Mouse (Mus musculus) lung, embryonic 15.5 days (tissue): Measurements from ENCODE around the gene Pabpc1l. TPM values are rescaled to one million over a fixed set of nuclear protein-coding genes. Genes with fewer than 3 reads are reported as not detected.

ENCODE experiments used
- ATAC-seq: fragments of 200-750 bp; cut with Nextera tagmentation; 2 replicates; pipeline ENCODE4 v1.8.0; 2017; ENCODE audit warnings: moderate number of reproducible peaks, borderline replicate concordance; ENCODE audit not compliant: low FRiP score, low TSS enrichment; ENCODE audit errors: extremely low read depth
- H3K27ac ChIP-seq: fragments of 300-500 bp; sonication (generic); 2 replicates; pipeline ENCODE4 v1.5.1; 2015; ENCODE audit warnings: moderate library complexity, mild to moderate bottlenecking, inconsistent platforms
- H3K27me3 ChIP-seq: fragments of 300-500 bp; sonication (generic); 2 replicates; pipeline ENCODE4 v1.6.1; 2015; ENCODE audit warnings: inconsistent platforms
- H3K36me3 ChIP-seq: fragments of 300-500 bp; sonication (generic); 2 replicates; pipeline ENCODE4 v1.6.1; 2015; ENCODE audit warnings: inconsistent platforms
- H3K4me1 ChIP-seq: fragments of 300-500 bp; sonication (generic); 2 replicates; pipeline ENCODE4 v1.6.1; 2015; ENCODE audit warnings: inconsistent platforms
- H3K4me2 ChIP-seq: fragments of 300-500 bp; sonication (generic); 2 replicates; pipeline ENCODE4 v1.6.1; 2015; ENCODE audit warnings: inconsistent platforms, mild to moderate bottlenecking, moderate library complexity
- H3K4me3 ChIP-seq: fragments of 300-500 bp; sonication (generic); 2 replicates; pipeline ENCODE4 v1.5.1; 2015; ENCODE audit warnings: mild to moderate bottlenecking, inconsistent platforms
- H3K9ac ChIP-seq: fragments of 300-500 bp; sonication (generic); 2 replicates; pipeline ENCODE4 v1.6.1; 2015; ENCODE audit warnings: inconsistent platforms
- H3K9me3 ChIP-seq: fragments of 300-500 bp; sonication (generic); 2 replicates; pipeline ENCODE4 v1.6.1; 2016; ENCODE audit warnings: inconsistent platforms
- WGBS: fragments of 180-500 bp; shearing (Covaris S2); methylation state at CpG from one replicate; pipeline ENCODE4 v1.1.7; 2015; 5-methylcytosine and 5-hydroxymethylcytosine counted together
- polyA plus RNA-seq: library from polyadenylated mRNA; unstranded; fragments of >200 nt; fragmentation: Nextera tagmentation; extraction: Ambion mirVana; gene quantifications from 2 replicates; pipeline ENCODE4 v1.2.1, GENCODE M21; 2015

Gene Pabpc1l
- polyA plus RNA-seq, 1 experiment from 2014 or later, result 1.2 TPM

DNA sequence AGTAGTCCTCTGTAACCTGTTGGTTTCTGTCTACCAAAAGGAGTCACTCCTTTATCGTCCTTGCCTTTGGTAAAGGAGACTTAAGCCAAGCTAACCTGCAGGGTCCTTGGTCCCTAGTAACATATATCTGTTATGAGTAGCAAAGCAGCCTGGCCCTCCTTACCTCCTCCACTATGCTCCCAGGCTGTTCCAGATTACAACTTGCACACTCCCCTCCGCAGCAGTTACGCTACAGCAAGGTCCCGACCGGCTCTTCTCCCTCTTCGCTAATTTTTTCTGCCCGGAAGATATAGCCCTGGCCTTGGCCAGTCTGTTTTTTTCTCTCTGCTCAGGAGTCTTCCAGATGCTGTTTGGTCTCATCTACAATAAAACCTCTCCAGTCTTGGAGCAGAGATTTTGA, 47.9 kb downstream of the Pabpc1l start:
- WGBS, result 84% methylated on average over 7 of the region's 7 CpGs
- Histone ChIP-seq H3K36me3 (no peaks in the 10 kb centered on the region), H3K27ac (no peak overlapping the region), H3K4me3 (no peak overlapping the region), H3K9ac (no peak overlapping the region), H3K27me3 (no peaks in the 10 kb centered on the region), H3K4me1 (peaks cover 37% of the 10 kb centered on the region), H3K9me3 (no peaks in the 10 kb centered on the region), H3K4me2 (no peak overlapping the region)
- ATAC-seq, result no peak

DNA sequence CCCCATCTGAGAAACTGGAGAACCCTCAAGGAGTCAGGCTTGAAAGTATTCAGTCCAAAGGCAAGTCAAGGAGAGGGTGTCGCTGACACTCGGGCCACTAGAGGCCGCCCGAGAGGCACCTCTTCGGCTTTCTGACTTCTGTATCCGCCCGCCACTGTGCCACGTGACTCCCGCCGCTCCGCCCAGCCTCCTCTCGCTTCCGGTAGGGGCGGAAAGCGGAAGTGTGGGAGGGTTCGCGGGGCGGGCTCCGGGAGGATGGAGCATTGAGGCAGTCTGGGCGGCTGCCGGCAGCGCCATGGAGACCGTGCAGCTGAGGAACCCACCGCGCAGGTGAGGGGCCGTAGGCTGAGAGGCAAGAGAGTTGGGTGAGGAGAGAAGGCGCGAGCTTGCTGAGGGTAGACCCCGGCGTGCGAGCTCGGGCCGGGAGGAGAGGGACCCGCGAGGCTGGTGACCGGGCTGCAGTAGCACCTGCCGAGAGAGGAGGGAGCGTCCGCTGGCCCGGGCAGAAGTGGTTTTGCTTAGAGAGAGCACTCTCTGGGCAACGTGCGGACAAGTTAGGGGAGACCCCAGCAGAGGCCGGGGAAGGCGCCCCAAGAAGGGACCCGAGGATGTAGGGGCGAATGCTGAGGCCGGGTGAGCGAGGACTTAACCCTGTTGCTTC, 48.8 kb downstream of the Pabpc1l start:
- Histone ChIP-seq H3K36me3 (no peaks in the 10 kb centered on the region), H3K27ac (peak overlapping the region; percentile 70), H3K9me3 (no peaks in the 10 kb centered on the region), H3K4me1 (peaks cover 32% of the 10 kb centered on the region), H3K4me2 (peak overlapping the region; percentile 85), H3K9ac (peak overlapping the region; percentile 89), H3K4me3 (peak overlapping the region; percentile 88), H3K27me3 (no peaks in the 10 kb centered on the region)
- ATAC-seq, result peak; percentile 83; the same call in 1 of the 2 replicates
- under 1% methylated on average over 48 of the region's 48 CpGs for WGBS

DNA sequence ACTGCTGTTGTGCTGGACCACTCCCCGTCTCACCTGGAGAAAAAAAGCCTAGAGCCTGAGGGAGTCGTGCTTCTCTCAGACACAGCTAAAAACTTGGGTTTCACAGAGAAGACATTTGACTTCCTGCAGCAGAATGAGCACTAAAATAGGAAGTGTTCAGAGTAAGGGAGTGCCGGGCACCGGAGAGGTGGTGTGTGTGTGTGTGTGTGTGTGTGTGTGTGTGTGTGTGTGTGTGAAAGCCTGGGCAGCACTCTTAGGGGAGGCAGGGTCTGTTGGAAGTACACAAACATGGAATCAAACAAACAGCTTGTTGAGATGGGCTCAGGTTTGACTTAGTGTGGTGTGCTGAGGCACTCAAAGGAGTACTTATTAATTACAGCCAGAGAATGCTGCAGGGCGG, 49.8 kb downstream of the Pabpc1l start:
- Histone ChIP-seq H3K9ac (peak overlapping the region; percentile 89; the same call in 1 of the 2 replicates), H3K36me3 (peaks cover 4% of the 10 kb centered on the region), H3K4me3 (peak overlapping the region; percentile 88), H3K27ac (no peak overlapping the region), H3K9me3 (no peaks in the 10 kb centered on the region), H3K4me1 (peaks cover 22% of the 10 kb centered on the region), H3K27me3 (no peaks in the 10 kb centered on the region), H3K4me2 (peak overlapping the region; percentile 85)
- WGBS, result 27% methylated on average over 5 of the region's 5 CpGs
- no peak for ATAC-seq

DNA sequence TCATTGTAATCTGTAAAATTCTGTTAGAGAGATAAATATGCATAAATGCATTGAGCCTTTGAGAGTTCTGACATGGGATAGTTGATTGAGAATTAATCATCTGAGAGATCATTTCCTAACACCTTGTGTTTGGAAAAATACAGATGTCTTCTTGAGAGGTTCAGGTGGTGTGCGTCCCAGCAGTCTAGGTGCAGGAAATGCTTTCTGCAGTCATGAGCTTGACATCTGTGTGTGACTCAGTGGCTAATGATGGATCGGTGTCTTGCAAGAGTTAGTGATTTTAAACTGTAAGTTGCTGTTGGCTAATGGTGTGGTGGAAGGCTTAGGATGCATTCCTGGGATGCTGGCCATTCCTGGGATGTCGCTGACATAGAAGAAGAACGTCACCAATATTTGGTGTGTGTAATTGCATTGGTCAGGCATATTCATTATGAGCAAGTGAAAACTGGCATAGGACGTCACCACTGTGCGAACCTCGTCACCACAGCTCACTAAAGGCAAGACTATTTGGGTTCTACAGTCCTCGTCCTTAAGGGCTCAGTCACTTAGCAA, 51.7 kb downstream of the Pabpc1l start:
- Histone ChIP-seq H3K4me2 (no peak overlapping the region), H3K9me3 (no peaks in the 10 kb centered on the region), H3K9ac (no peak overlapping the region), H3K4me3 (no peak overlapping the region), H3K27me3 (no peaks in the 10 kb centered on the region), H3K36me3 (peaks cover 22% of the 10 kb centered on the region), H3K27ac (peak overlapping the region; percentile 38; the same call in 1 of the 2 replicates), H3K4me1 (peaks cover 17% of the 10 kb centered on the region)
- WGBS, result 80% methylated on average over 8 of the region's 8 CpGs
- ATAC-seq, result no peak

DNA sequence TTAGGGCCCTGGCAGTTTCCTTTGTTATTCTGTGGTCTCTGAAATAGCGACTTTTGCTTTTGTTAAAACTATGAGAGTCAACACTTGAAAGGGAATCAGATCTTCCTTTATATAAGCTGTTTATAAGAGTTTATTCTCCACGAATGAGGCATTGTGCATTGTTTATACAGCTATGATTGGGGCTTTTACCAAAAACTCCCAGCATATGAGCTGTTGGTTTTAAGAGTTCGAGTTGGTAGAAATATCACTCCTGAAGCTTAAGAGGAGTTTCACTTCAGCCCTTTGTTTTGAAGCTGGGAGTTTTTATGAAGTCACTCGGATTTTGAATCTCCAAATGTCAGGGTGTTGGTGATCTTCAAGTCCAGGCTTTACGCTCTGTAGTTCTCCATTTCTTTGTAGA, 52.6 kb downstream of the Pabpc1l start:
- 69% methylated on average over 5 of the region's 5 CpGs for WGBS
- Histone ChIP-seq H3K36me3 (peaks cover 29% of the 10 kb centered on the region), H3K27me3 (no peaks in the 10 kb centered on the region), H3K9me3 (no peaks in the 10 kb centered on the region), H3K9ac (no peak overlapping the region), H3K4me3 (no peak overlapping the region), H3K4me1 (peaks cover 17% of the 10 kb centered on the region), H3K4me2 (no peak overlapping the region), H3K27ac (peak overlapping the region; percentile 38; the same call in 1 of the 2 replicates)
- no peak for ATAC-seq

DNA sequence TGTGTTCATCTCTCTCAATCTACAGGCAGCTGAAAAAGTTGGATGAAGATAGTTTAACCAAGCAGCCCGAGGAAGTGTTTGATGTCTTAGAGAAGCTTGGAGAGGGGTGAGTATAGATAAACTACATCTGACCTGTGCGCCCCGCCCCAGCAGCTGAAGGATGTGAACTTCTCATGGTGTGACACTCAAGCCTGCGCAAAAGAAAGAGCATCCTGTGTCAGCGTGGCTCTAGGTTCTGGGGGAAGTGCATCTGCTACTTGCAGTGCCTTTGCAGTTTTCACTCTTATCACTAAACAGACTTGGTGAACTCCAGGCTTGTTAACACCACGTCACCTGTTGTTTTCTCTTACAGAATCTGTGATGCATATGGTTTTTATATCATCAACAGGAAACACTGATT, 54.2 kb downstream of the Pabpc1l start:
- WGBS, result 67% methylated on average over 6 of the region's 6 CpGs
- peaks cover 43% of the 10 kb centered on the region for H3K36me3 ChIP-seq

DNA sequence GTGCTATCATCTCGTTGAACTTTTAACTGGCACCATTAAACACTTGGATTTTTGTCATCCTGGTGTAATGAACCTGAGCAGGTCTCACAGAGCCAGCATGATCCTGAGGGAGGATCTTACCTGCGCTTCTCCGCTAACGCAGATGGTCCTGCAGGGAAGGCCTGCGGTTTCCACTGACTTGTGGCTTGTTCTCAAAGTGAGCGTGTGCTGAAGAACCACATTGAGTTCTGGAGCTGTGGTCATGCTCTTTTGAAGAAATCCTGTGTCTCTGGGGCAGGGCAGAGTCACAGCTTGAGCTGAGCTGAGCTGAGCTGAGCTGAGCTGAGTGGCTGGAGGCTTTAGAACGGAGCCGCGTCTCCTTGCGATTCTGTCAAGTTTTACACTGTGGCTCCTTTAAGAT, 56.3 kb downstream of the Pabpc1l start:
- no peaks in the 10 kb centered on the region for H3K9me3 ChIP-seq
- H3K36me3 ChIP-seq, result peaks cover 60% of the 10 kb centered on the region
- H3K4me3 ChIP-seq, result no peak overlapping the region
- no peak overlapping the region for H3K9ac ChIP-seq
- WGBS, result 95% methylated on average over 10 of the region's 10 CpGs
- H3K4me1 ChIP-seq, result peaks cover 3% of the 10 kb centered on the region; the same call in 1 of the 2 replicates
- ATAC-seq, result no peak
- no peak overlapping the region for H3K4me2 ChIP-seq
- H3K27me3 ChIP-seq, result no peaks in the 10 kb centered on the region
- no peak overlapping the region for H3K27ac ChIP-seq

More for the DNA sequence above, 54.2 kb downstream of the Pabpc1l start:
- Histone ChIP-seq H3K4me2 (no peak overlapping the region), H3K27me3 (no peaks in the 10 kb centered on the region), H3K9ac (no peak overlapping the region), H3K4me3 (no peak overlapping the region), H3K4me1 (peaks cover 19% of the 10 kb centered on the region), H3K9me3 (no peaks in the 10 kb centered on the region), H3K27ac (no peak overlapping the region)
- no peak for ATAC-seq

DNA sequence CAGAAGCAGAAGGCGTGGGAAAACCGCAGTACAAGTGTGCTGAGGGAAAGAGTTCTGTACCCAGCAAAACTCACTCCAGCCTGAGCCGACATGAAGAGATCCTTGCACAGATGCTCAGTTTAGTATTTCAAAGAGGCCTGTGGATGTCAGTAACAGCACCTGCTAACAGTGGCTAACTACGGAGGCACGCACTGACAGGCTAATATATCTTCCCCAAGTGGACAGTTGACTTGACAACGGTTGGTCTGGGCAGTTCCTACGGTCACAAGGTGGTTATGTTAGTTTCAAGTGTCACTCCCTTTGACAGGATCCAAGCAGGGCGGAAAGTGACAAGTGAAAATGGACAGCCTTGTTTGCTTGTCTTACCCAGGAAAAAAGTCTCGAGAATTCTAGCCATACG, 56.9 kb downstream of the Pabpc1l start:
- H3K36me3 ChIP-seq, result peaks cover 66% of the 10 kb centered on the region
- peaks cover 3% of the 10 kb centered on the region; the same call in 1 of the 2 replicates for H3K4me1 ChIP-seq
- no peak overlapping the region for H3K27ac ChIP-seq
- no peak overlapping the region for H3K4me2 ChIP-seq
- no peaks in the 10 kb centered on the region for H3K27me3 ChIP-seq
- no peaks in the 10 kb centered on the region for H3K9me3 ChIP-seq
- no peak for ATAC-seq
- no peak overlapping the region for H3K4me3 ChIP-seq
- WGBS, result 76% methylated on average over 10 of the region's 10 CpGs
- no peak overlapping the region for H3K9ac ChIP-seq

DNA sequence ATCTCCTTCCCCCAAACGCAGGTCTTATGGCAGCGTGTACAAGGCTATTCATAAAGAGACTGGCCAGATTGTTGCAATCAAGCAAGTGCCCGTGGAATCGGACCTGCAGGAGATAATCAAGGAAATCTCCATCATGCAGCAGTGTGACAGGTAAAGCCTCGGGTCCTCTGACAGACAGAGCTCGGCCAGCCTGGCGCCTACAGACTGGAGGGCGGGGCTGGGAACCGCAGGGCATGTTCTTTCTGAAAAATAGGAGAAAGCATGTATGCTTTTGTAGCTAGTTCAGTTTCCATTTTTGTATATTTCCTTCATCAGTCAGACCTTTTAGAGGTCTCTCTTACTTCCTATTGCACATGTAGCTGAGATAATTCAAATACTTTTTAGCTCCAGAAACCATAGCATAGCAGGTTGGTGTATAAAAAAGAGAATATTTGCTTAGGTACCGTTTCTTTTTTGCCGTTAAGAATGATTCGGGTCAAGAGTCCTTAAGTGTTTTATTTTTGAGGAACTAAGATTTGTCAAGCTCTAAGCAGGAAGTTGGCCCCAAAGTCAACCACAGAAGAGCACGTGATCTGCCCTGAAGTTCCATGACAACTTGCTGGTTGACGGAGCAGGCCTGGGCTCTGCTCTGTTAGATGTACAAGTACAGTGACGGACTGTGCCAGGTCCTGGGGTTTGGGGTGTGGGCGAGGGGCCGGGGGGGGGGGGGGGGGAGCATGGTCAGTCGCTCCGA, 58.5 kb downstream of the Pabpc1l start:
- Histone ChIP-seq H3K9me3 (no peaks in the 10 kb centered on the region), H3K9ac (no peak overlapping the region), H3K27me3 (no peaks in the 10 kb centered on the region), H3K4me3 (no peak overlapping the region), H3K36me3 (peaks cover 76% of the 10 kb centered on the region), H3K4me1 (0 out of 2 replicates have a peak, but pooled peaks cover 3% of the 10 kb centered on the region), H3K27ac (peak overlapping the region; percentile 29), H3K4me2 (no peak overlapping the region)
- ATAC-seq, result peak; percentile 52; the same call in 1 of the 2 replicates
- WGBS, result 59% methylated on average over 18 of the region's 19 CpGs

DNA sequence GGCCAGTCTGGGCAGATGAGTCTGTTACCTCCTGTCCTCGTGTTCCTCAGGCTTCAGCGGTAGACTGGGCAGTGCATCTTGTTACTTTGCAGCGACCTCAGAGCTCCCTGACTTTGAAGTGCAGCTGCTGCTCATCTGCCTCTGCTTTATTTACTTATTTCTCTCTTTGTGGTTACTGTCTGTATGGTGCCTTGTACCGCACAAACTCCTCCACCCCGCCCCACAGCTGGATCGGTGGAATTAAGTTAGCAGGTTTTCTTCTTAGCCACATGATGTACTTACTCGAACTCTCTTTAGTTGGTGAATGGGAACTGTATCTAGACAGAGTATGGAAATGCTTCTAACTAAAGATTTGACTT, 59.1 kb downstream of the Pabpc1l start:
- WGBS, result 73% methylated on average over 7 of the region's 7 CpGs
- no peak overlapping the region for H3K4me2 ChIP-seq
- no peaks in the 10 kb centered on the region for H3K27me3 ChIP-seq
- no peak overlapping the region for H3K4me3 ChIP-seq
- no peak overlapping the region for H3K9ac ChIP-seq
- H3K27ac ChIP-seq, result no peak overlapping the region
- peaks cover 80% of the 10 kb centered on the region for H3K36me3 ChIP-seq
- H3K9me3 ChIP-seq, result no peaks in the 10 kb centered on the region
- no peak; the same call in 1 of the 2 replicates for ATAC-seq
- H3K4me1 ChIP-seq, result 0 out of 2 replicates have a peak, but pooled peaks cover 3% of the 10 kb centered on the region

DNA sequence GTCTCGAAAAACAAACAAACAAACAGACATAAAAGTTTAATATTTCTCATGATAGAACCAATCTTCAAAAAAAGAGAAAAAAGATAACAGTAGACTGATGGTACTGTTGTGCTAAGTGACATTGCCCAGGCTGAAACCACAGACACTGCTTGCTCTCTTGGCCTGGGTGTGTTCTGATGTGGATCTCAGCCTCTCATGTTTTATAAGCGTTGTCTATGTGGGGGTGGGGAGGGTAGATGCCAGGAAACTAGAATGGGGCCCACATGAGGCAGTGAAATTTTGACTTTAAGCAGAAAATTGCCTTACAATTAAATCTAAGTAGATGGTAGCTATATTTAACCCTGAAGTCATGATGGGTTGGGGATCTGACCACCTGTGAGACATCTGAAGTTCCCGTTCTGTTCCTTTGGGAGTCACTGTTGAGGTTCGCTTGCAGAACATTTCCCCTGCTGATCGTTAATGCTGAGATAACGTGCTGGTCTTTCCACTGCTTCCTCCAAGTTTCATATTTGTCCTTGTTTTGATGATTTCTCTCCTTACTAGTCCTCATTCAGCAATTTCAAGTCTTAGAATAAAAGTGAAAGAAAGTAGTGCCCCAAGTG, 62.3 kb downstream of the Pabpc1l start:
- Histone ChIP-seq H3K4me2 (no peak overlapping the region), H3K4me1 (0 out of 2 replicates have a peak, but pooled peaks cover 3% of the 10 kb centered on the region), H3K9me3 (no peaks in the 10 kb centered on the region), H3K27me3 (no peaks in the 10 kb centered on the region), H3K9ac (no peak overlapping the region), H3K27ac (no peak overlapping the region), H3K36me3 (peaks cover 61% of the 10 kb centered on the region), H3K4me3 (no peak overlapping the region)
- WGBS, result 86% methylated on average over 6 of the region's 6 CpGs
- no peak for ATAC-seq
